Mouse (Mus musculus): ENCODE results near the gene Pth2.
A peak's percentile ranks its signal among the peaks of the same experiment; 100 is the strongest.

The Pth2 gene

DNA sequence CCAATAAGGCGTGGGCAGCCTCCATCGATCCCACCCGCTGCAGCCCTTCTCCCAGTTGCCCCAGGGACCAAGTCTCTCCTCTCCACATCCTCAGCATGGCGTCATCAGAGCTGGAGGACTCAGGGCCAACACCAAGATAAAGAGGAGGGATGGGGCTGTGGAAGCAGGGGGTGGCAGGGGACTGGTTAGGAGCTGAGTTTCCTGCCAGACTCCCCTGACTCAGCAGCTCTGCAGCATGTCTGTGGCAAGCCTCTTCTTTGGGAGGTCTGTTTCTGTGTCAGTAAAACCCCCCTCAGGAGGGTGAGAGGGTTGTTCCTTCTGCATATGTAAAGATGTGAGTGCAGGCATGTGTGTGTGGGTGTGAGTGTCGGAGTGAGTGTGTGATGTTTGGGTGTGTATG, 16.2 kb downstream of the Pth2 start:
- no peak for DNase-seq (ENCODE audit: low read depth, low spot score)

DNA sequence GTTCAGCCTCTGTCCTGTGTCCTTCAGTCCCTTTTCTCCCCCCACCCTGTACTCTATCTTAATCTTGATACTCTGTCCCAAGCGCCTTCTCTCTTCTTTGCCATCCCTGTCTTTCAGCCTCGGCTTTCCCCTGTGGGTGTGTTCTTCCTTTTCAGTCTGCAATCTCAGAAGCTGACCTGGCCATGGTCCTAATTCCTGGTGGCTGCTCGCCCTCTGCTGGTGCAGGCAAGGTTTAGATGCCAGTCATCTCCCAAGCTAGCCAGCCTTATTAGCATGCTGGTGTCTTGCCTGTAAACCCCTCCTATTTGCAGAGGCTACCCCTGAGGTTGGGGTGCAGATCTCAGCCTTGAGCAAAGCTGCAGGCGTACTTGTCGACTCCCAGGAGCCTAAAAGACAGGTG, 17.6 kb downstream of the Pth2 start:
- DNase-seq (ENCODE audit: low read depth, low spot score): peak; percentile 75

DNA sequence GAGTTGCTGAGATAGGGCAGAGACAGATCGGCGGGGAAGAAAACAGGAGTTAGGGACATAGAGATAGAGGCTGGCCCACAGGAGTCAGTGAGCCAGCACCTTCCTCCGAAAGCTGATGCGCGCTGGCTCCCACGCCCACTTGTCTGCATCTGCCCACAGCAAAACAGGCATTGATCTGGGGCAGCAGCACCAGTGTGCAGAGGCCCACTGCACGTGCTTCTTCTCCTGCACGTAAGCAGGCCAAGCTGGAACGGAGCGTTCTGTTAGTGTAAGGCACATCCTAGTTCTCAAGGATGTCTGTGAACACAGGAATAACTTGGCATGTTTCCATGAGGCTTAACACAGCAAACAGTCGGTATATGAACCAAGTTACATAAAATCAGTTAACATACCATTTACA, 18.2 kb downstream of the Pth2 start:
- no peak for DNase-seq (ENCODE audit: low read depth, low spot score)

DNA sequence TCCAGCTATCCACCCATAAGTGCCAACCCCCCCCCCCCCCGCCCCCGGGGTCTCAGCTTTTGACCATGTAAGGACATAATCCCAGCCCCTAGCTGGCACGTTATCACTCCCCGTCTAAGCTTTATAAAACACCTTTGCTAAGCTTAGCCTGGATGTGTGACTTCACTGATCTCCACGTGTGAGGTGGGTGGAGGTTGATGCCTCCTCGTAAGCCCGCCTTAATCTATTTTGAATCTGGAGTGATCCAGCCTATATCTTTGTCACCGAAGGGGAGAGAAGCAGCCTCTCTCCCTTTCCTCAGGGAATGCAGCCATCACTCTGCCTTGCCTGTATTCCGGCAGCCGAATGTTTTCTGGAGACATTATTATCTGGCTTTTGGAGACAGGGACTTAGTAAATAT, 21.9 kb downstream of the Pth2 start:
- DNase-seq (ENCODE audit: low read depth, low spot score): no peak

DNA sequence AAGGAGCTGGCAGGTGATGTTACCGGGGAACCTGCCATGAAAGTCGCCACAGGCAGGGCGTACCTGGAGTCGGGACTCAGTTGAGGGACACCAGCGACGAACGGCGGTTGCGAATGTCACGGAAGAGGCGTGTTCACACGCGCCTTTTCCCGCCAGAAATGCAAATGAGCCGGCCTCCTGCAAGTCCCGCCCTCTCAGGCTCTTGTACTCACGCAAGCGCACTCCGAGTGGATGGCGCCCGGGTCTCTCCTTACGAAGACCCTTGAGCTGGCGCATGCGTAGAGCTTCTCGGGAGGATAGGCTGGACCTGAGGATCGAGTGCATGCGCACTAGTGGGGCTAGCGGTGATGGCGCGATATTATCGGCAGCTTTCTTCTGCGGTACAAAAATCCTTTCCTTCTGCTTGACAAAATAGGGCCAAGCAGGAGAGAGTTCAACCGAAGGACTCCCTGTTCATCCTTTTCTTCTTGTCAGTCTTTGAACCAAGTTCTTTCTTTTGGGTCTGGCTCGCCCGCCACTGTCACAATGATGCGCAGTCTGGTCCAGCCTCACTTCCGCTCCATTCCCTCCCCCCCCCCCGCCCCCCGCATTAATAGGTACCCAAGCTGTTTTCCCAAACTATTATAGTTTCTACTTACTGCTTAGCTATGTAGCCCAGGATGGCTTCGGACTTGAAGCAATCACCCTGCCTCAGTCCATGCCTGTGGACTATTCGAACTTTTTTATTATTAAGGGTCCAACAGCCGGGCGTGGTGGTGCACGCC, 23.8 kb downstream of the Pth2 start, which contains the start of gene Ccdc155:
Ccdc155 (minus strand) TSS at position 513 of the 764 bp plus-strand sequence.
- peak; percentile 100 for DNase-seq (ENCODE audit: low read depth, low spot score)

DNA sequence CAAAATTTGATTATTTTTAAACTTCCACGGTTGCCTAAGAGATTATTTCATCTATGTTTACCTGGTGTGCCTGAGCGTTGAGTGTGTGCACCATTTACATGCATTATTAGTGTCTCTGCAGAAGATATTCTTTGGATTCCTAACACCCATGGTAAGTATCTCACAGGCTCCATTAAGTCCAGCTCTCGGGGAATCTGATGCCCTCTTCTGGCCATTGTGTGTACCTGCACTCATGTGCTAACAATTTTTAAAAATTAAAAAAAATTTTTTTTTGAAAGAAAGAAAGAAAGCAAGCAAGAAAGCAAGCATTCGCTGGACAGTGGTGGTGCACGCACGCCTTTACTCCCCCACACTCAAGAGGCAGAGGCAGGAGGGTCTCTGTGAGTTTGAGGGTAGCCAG, 27.5 kb downstream of the Pth2 start:
- peak; percentile 47 for DNase-seq (ENCODE audit: low read depth, low spot score)

DNA sequence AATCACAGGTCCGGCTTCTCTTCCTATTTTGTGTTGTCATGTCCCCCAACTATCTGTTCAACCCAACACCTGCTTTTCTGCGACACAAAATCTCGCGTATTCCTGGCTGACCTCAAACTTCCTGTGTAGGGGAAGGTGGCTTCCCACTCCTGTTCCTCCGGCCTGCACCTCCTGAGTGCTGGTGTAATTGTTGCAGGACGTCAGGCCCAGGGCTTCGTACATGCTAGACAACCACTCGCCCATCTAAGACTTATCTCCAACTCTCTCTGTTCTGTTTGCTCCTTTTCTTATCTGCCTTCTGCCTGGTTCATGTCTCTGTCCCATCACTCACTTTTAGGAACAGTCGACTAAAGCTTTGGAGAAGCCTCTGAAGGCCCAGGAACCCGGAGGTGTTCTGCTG, 30.3 kb downstream of the Pth2 start:
- DNase-seq (ENCODE audit: low read depth, low spot score): no peak

DNA sequence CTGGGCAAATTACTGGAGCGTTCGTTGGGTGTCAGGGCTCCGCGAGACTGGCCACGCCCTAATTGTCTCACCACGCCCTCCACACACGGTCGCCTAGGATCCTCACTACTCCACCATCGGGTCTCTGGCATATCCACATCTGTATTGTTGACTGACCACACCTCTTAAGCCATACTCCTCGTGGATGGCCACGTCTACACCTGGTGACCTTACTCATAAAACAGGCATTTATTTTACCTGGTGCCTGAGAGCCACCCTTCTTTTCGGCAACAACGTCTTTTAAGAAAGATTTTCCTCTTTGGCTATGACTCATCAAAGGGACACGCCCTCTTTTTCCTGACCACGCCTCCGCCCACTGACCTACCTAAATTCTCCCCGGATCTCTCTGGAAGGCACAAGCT, 31.1 kb downstream of the Pth2 start, which contains the start of gene Dkkl1:
Dkkl1 (minus strand) TSS at position 297 of the 401 bp plus-strand sequence.
- peak; percentile 87 for DNase-seq (ENCODE audit: low read depth, low spot score)

DNA sequence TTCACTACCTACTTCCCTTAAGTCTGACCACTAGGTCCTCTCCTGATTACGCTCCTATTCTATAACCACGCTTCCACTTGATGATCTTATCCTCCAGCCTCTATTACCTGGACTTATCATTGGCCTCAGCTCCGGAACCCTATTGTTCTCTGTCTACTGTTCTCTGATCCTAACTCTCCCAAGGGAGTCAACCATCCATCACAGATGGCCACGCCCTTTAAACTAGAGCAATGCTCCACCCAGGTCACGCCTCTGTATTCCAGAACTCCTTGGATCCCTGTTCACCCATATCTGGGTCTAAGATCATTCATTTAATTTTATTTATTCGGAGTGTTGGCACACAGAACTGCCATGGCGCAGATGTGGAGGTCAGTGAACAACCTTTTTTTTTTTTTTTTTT, 31.6 kb downstream of the Pth2 start:
- peak; percentile 73 for DNase-seq (ENCODE audit: low read depth, low spot score)

DNA sequence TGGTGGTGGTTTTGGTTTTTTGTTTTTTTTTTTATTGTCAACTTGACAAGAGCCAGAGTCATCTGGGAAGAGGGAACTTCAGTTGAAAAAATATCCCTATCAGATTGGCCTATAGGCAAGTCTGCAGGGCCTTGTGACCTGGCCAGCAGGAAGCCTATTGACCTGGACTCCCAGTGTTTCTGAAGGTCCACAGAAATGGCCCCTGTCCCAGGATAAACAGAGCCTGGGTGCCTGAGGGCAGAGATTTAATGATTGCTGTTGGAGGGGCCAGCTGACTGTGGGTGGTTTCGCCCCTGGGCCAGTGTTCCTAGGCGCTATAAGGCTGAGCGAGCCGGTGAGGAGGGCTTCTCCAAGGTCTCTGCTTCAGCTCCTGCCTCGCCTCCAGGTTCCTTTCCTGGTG, 32.9 kb downstream of the Pth2 start:
- DNase-seq (ENCODE audit: low read depth, low spot score): no peak

DNA sequence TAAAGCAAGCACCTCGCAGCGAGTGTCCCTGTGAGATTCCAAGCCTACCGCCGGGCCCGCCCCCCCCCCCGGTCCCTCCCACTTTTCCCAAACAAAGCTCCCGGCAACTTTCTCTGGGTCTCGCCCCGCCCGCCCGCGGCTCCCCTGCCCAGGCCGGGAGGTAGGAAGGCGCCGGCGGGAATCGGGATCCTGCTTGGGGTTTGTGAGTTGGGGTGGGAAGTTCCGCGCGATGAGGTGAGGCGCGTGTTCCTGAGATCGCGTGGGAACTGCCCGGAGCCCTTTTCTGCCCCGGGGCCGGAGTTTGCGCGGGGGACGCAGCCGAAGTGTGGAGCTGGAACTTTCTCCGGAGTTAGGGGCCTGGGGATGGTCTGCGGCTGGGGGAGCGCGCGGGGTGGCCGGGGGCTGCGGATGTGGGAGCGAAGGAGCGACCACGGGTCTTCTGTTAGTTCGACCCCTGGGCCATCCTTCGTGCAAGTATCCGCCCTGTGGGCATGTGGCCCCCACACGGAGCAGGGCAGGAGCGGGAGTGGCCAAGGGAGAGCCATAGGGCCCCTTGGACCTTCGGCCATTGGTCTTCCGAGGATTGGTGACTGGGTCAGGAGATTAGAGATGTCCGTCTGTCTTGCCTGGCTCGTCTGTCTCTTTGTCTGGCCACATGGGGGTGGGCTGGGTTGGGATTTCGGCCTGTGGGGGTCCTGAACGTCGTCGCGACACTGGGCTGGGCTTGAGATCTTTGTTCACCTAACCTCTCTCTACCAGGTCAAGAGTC, 35.1 kb downstream of the Pth2 start, which contains the start of gene Tead2:
Tead2 (plus strand) TSS at position 81 of the 769 bp plus-strand sequence.
- peak; percentile 87 for DNase-seq (ENCODE audit: low read depth, low spot score)

DNA sequence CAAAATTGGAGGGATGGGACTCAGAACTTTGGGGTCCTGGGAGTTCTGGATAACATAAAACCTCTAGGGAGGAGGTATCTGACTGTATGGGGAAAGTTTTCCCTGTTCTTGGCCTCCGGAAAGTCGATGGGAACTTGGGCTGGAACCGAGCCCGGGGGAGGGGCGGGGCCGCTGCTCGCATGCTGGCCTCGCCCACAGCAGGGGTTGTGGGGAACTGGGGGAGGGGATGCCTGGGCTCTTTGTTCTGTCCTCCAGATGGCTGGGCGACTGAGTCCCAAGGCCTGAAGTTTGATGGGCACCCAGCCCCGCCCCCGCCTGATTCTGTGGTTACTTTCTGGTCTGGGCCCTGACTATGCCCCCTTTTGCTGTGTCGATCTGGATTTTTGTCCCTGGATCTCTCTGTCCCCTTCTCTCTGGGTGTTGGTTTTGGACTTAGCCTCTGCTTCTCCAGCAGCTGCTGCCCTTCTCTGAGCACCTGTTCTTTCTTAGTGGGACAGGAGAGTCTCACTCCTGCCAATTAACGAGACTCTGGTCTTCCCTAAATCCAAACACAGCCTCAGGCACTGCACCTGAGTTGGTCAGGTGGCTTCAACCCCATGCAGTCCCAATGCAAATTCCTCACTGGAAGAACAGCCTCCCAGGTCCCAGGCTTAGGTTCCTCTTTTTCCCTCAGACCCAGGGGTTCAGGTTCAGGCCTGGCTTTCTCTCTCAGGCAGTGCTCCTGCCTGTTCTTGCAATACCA, 35.8 kb downstream of the Pth2 start:
- DNase-seq (ENCODE audit: low read depth, low spot score): peak; percentile 87

DNA sequence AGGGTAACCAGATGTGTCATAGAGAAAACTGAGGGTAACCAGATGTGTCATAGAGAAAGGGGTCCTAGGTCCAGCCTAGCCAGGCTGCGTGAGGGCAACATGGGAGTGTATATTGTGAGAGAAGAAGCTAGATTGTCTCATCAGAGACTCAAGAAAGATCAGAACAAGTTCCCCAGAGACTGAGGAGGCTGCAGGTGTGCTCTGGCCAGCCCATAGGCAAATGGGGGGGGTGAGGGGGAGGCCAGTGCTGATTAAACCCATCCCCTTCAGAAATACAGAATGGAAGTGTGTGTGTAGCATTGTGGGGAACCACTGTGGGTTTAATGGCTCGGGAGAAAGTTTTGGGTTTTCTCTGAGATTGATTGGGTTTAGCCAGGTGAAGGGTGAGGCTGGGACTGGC, 40.9 kb downstream of the Pth2 start:
- DNase-seq (ENCODE audit: low read depth, low spot score): no peak

DNA sequence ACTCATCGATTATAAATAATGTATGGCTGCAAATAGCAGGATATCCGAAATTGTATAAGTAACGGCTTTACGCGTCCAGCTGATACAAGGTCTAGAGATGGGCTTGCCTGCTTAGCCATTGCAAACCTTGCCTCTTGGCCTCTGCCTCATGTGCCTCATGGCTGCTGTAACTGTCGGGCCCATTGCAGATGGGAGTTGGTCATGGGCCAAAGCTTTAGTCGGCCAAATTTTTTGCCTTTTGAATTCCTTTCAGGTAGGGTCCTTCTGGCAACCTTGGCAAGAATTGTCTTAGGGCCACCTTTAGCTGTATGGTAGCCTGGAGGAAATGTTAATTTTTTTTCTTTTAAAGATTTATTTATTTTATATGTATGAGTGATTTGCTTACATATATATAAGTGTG, 44.0 kb downstream of the Pth2 start:
- DNase-seq (ENCODE audit: low read depth, low spot score): no peak

DNA sequence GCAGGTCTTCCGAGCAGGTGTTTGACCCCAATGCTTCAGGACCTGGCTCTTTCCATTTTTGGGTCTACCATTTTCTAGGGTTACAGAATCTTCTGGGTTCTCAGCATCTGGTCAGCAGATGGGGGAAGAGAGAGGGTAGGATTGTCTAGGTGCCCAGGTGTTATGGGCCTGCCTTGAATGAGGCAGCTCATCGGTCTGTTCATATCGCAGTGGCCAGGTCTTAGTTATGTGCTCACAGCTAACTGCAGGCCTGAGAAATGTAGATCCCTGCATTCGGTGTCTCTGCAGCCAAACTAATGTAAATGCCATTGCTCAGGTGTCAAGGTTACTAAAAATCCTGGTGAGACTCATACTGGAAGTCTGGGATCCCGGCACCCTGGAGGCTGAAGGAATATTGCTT, 45.6 kb downstream of the Pth2 start:
- DNase-seq (ENCODE audit: low read depth, low spot score): no peak

DNA sequence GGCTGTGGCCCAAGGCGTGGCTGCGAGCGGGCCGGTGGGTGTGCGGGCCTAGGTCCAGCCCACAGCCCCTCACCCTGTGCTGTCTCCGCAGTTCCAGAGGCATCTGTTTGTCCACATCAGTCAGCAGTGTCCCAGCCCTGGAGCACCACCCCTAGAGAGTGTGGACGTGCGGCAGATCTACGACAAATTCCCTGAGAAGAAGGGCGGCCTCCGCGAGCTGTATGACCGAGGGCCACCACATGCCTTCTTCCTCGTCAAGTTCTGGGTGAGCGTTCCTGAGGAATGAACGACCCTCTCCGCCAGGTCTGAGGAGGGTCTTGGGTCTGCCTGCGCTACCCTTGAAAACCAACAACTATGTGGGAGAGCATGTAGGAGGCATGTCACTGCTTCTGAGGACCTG, 47.8 kb downstream of the Pth2 start:
- no peak for DNase-seq (ENCODE audit: low read depth, low spot score)

DNA sequence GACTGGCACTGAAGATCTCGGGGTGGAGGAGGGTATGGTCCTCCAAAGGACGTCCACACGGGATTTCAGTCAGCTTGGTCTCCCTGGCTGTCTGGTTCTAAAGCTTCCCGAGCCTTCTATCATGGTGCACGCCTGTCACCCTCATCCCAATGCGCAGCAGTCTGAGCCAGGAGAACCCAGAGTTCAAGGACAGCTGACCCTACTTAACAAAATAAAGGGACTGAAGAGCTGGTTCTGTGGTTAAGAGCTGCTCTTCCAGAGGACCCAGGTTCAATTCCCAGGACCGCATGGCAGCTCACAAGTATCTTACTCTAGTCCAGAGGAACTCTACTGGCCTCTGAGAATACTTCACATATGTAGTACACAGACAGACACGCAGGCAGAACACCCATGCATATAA, 48.3 kb downstream of the Pth2 start:
- DNase-seq (ENCODE audit: low read depth, low spot score): peak; percentile 63

DNA sequence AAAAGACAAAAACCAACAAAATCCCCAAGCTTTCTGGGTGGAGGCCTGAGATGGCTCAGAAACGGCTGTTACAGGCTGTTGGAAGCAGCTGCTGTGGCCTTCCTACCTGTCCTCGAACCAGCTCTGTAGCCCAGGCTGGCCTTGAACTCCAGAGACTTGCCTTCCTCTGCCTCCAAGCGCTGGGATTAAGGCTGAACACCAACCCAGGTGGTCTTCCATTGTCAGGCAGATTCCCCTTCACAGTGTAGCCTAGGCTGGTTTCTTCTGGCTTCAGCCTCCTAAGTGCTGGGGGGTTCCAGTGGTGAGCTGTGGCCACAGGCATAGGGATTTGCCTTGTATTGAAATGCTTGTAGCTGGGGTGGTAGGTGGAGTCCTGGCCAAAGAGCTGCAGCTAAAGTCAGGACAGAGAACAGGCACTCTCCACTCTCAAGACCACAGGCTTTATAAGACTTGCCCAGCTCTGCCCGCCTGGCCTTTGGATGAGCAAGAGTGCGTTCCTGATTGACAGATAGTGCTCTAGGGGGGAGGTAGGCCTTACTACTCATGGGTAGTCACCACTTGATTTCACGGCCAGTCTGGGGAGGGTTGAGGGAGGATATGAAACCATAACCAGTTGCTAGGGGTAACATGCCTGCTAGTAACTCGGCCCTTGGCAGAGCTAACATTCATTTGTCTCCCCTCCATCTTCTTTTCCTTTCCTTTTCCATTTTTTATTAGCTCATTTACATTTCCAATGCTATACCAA, 48.8 kb downstream of the Pth2 start:
- DNase-seq (ENCODE audit: low read depth, low spot score): peak; percentile 95

DNA sequence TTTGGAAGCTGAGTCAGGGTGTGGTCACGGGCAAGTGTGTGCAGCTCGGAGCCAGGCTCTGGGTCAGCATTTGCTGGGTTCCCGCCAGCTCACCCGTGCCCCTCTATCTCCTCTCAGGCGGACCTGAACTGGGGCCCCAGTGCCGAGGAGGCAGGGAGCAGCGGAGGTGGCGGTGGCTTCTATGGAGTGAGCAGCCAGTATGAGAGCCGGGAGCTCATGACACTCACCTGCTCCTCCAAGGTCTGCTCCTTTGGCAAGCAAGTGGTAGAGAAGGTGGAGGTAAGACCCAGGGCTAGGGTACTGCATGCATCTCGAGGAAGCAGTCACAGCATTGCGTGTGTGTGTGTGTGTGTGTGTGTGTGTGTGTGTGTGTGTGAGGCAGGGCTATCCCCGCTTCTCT, 50.4 kb downstream of the Pth2 start:
- no peak for DNase-seq (ENCODE audit: low read depth, low spot score)
